Mouse (Mus musculus) left cerebral cortex, adult 9 months (tissue): ENCODE data around the gene Ramp1.

Source experiments
- DNase-seq, 2 experiments: peaks; one replicate each; pipeline ENCODE4 v3.0.0; 2022; ENCODE audit warnings: low spot score in 2 of 2

The Ramp1 gene

DNA sequence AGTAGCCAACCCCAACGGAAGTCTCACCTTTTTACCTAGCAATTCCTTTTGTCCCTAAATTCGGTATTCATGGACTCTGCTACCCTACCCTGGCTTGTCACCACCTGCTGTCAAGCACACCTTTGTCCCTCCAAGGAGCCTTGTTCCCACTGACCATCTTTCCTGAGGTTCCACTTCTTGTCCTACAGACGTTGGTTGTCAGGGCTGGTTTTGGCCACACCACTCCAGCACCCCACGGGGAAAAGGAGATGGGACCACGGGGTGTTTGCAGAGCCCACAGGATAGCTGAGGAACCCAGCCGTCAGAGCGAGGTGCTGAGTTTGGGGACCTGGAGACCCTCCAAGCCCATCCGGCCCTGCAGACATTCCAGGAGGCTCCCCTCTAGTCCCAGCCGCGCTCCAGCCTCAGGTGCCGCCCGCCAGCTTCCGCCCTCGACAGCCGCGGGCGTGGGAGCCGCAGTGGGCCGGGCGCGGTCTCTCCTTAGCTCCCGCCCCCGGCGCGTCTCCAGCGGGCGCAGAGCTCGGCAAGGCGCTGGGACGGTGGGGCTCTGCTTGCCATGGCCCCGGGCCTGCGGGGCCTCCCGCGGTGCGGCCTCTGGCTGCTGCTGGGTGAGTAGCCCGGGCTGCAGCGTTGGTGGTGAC lies at the start of gene Ramp1:
Gene Ramp1 (plus strand): TSS at position 290 of the 641 bp plus-strand sequence.
- DNase-seq, result no peak

DNA sequence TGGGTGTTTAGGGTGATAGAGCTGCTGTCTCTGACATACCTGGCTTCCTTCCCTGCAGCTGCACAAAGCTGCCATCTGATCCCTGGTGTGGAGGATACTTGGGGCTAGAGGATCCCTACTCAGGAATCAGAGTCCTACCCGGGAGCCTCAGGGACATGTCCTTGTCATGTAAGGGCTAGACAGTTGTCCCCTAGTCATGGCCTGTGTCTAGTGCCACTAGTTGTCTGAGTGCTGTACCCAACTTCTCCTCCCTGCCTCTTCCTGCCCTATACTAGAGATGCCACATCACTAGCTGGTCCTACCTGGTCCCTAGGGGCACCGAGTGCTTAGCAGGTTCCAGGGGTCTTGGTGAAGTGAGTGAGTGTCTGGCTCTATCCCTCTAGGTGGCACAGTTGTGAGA lies 42.6 kb upstream of the Ramp1 start:
- no peak for DNase-seq

DNA sequence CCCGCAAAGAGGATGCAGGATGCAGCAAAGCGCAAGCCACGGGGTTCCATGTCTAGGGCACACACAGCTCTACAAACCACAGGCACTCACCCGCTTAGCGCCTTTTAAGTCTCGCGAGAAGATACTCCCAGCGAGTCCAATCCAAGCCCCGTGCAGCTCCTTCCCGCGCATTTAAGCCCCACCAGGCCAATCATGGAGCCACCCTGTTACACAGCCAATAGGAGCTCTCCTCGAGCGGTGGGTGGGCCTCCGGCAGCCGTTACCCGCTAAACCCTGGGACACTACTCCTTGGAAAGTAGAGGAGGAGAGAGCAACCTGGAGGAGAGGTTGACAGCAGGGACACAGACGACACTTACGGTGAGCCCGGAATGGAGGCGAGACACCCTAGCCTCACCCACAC lies 34.8 kb upstream of the Ramp1 start, which contains the start of gene Rbm44:
Gene Rbm44 (plus strand): TSS at position 277 of the 400 bp plus-strand sequence.
- DNase-seq, result no peak

DNA sequence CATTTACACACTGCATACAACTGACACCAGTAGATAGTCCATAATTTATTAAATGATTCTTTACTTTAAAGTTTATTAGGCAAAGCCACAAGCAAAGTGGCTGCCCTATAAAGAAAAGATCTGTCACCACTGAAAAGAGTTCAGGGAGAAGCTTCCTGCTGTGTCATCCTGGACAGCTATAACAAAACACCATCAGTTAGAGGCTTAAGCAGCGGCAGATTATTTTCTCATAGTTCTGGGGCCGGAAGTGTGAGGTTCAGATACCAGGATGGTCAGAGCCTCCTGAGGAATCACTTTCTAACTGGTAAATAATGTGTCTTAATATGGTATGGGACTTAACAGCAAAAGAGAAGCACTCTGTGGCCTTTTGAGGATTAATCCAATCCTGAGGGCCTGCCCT lies 28.1 kb upstream of the Ramp1 start:
- DNase-seq, result no peak

DNA sequence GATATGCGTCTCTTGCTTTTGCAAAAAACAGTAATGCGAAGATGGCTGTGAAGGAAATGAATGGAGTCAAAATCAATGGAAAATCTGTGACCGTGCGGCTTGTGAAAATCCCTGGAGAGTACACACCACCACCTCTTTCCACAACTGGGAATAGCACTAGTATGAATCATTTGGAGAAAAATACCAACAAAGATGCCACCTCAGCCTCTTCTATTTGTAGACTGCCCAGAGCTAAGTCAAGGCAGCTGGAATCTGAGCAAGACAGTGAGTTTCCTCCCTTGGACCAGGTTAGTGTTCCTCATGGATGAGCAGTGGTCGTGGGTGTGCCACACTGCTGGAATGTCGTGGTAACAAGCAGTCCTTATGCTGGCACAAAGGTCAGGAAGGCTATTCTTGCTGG lies 12.8 kb upstream of the Ramp1 start:
- DNase-seq, result no peak

DNA sequence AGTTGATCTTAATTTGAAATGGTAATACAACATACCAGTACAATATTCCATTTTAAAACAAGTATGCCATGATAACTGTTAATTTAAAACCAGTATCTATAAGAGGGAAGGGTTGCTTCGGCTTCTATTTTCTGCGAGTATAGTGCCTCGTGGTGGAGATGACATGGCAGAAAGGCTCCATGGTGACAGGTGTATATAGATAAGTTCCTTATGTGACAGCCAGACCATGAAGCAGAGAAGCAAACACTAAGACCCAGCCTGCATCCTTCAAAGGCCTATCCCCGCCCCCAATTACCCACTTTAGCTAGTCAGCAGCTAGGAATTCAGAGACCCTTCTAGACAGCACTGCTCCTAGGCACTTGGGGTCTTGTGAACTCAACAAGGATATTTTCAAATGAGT lies 10.5 kb upstream of the Ramp1 start:
- no peak for DNase-seq

DNA sequence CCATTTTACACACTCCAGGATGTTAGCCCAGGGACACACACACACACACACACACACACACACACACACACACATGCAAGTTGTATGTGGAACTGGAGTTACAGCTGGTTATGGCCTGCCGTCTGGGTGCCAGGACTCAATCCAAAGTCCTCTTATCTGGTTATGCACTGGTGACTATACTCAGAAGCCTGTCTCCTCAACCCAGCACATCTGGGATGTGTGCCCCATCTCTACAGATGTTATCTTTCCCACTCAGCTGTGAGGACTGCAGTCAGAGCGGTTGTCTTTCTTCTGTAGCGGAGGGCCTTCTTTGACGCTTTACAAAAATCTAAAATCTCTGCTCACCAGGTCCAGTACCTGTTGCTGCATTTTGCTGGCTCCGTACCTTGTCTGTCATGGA lies 4.8 kb upstream of the Ramp1 start:
- DNase-seq, result no peak

DNA sequence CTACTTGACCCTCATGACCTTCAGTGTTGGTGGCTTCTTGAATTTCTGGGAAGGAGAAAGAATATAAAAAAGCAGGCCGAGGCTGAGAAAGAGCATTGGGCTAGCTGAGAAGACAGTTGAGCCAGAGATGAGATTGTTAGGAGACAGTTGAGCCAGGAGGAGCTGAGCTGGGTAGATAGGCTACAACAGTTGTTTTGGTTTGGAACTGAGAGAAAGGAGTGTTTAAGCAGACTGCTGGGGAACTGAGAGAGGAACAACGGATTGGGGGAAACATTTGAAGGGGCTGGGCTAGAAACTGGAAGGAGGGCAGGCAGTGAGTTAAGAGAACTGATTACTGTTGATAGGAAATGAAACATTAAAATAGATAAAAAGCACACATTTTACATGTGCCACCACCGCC lies 3.6 kb upstream of the Ramp1 start:
- no peak for DNase-seq

DNA sequence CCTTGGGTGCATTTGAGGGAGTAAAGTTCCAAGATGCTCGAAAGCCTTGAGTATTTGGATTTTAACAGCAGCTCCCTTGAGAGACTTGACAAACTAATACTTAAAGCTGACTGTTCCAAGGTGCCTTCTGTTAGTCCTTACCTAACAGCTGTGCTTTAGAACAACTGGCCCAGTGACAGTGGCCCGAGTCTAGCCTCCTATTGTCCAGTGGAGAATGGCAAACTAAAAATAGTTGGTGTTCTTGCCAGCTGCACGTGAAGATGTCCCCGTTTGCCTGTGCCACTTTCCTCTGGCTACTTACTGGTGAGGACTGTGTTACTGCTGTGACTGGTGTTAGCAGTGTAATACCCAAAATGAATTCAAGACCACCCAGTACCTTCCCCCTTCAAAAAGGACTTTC lies 2.8 kb upstream of the Ramp1 start:
- no peak for DNase-seq

DNA sequence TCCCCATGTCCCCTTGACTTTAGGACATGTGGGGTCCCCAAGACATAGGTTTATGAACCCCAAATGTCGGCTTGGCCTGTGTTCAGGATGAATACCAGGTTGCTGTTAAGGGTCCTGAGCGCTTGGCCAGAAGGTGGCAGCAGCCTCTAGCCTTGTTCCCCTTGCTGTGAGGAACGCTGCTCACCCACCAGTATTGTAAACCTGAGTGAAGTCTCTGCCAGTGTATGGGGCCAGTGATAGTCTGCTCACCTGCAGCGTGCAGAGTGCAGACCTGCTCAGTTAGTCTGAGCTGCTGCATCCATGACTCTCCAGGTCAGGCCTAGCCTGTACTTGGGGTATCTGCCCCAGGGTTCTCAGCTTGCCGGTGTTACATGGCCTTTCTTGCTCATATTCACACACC lies 536 bp upstream of the Ramp1 start:
- peak in 1 of 2 experiments; percentile 88 for DNase-seq

DNA sequence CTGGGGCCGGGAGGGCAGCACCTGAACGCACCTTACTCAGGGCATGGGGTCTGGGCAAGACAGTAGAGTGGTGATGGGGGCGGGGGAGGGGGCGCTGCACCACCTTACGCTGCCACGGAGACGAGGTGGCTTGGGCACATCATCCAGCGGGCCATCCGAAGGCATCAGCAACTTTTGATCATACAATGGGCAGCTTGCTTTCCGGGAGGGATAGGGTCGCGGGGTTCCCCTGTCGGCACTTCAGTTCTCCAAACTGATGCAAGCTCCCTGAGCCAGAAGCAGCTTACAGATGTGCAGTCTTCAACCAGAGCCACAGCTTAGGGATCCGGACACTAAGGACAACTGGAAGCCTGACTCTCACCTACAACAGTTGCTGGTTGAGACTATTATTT lies 548 bp downstream of the Ramp1 start:
- DNase-seq, result no peak

DNA sequence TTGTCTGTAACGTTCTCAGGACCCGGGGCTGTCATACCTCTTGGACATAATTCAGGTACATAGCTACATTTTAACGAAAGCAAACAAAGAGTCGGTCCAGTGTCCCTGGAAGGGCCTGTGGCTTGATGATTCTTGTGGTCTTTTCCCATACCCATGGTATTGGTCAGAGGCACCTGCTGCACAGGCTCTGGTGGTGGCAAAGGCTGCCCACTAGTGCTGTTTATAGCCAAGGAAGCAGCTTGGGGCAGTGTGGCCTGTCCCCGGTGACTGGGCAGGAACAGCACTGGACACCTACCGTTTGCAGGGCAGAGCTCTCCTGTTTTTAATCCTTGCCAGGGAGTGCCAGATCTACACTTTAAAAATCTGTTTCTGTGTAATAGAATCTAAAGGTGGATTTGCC lies 1.1 kb downstream of the Ramp1 start:
- no peak for DNase-seq

DNA sequence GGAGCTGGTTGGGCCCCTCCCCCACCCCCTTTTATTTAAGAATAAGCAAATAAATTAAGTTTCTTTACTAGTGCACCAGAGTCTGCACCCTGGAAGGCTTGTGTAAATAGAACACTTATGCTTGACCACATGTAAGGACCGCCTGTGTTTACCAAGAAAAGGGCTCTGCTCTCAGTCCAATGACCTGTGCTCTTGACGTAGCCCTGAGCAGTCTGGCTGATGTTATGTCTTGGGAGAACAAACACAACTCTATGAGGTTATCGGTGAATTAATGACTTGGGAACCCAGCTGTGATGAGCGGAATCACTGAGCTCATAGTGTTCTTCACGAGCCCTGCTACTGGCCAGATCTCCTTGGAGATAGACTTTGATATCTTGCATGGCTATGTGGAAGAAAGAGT lies 1.6 kb downstream of the Ramp1 start:
- no peak for DNase-seq

DNA sequence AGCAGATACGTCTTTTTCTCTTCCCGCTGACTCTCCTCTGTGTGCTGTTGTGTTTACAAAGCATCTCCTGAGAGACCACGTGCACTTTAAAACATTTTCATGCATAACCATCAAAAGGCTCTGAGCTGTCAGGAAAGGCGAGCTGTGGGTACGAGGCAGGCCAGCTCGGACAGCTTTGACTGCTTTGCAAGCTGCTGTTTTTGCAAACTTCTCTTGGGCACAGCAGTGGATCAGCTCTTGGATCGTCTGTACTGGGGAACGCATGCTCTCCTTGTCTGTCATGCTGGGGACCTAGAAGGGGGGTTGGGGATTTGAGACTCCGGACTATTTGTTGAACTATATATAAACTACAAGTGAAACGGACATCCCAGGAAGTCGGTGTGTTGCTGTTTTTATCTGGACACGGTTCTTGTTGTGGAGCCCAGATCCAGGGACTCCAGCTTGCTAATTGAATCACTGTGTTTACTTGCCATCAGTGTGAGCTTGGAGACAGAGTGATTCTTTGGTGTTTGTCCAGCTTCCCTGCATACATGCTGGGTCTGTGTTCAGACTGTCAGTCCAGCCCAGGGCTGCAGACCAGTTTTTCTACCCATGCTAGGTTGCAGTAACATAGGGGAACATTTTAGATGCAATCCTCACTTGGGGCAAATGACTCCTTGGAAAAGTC lies 2.3 kb downstream of the Ramp1 start:
- no peak for DNase-seq

DNA sequence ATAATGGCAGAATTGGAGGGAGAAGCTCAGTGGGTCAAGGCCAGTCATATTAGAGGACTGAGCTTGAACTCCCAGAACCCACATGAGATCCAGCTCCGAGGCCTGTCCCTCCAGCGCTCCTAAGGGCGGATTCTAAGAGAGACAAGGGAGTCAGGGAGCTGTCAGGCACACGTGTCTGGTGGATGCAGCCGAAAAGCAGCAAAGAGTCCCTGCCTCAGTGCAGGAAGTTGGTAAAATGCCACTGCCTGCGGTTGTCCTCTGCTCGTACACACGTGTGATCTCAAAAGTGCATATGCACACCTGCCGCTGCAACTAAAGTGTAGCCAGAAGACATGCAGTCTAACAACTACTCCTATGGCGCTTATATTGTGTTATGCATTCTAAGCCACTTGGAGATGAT lies 3.7 kb downstream of the Ramp1 start:
- no peak for DNase-seq

DNA sequence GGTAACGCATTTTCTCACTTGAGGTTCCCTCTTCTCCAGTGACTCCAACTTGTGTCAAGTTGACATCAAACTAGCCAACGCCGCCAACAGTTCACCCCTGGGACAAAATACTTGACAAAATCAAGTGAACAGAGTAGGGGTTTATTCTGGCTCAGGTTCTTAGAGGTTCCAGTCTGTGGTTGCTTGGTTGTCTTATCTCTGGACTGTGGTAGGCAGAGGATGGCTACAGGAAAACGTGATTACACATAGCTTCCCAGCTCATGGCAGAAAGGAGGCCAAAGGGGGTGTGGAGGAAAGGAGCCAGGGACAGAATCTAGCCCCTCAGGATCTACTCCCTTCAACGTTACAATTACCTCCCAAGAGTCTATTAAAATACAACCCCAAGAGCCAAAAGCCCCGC lies 7.1 kb downstream of the Ramp1 start:
- DNase-seq, result no peak

DNA sequence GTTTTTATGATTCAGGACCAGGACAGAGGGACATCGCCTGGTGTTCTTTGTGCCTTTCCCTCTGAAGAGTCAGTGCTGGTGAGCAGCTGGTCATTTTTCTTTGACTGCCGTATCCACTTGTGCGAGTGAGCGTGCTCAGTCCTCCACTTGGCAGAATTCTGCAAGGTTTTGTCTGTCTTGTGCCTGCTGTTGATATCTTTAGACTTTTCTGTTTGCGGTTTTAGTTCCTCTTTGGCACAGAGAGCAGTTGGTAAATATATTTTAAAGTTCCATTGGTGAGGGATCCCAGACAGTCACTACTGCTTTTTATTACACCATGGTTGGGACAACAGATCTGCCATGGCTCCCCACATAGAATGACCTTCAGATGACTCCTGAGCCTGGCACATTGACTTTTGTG lies 7.7 kb downstream of the Ramp1 start:
- DNase-seq, result no peak

DNA sequence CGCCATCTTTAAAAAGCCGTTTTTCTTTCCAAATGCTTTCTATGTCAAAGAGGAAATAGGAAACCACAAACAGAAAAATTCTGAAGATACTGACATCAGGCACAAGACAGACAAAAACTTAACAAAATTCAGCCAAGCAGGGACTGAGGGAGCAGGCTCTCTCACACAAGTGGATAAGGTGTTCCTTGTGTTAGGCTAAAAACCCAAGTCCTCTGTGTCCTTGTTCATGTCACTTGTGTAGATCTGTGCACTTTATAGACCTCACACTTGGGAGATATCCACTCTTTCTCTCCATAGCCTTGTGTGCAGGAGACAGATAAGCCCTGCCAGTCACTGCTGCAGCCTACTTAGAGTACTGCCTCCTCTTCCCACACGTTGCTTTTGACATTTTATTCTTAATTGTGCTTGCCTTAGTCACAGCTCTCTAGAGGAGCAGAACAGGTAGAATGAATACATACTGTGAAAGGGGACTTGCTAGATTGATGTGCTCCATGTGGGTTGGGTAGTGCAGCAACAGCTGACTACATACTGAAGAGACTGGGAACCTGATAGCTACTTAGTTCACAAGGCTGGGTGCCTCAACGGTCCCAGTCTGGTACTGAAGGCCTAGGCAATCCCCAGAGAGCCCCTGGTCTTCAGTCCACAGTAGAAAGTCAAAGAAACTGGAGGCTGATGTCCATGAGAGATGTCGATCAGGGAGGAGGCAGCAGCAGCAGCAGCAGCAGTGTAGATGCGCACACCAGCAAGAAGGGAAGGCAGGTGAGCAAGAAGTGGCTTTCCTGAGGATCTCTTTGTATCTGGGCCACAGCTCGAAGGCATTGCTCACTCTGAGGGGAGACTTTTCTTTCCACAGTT lies 8.4 kb downstream of the Ramp1 start:
- DNase-seq, result no peak

DNA sequence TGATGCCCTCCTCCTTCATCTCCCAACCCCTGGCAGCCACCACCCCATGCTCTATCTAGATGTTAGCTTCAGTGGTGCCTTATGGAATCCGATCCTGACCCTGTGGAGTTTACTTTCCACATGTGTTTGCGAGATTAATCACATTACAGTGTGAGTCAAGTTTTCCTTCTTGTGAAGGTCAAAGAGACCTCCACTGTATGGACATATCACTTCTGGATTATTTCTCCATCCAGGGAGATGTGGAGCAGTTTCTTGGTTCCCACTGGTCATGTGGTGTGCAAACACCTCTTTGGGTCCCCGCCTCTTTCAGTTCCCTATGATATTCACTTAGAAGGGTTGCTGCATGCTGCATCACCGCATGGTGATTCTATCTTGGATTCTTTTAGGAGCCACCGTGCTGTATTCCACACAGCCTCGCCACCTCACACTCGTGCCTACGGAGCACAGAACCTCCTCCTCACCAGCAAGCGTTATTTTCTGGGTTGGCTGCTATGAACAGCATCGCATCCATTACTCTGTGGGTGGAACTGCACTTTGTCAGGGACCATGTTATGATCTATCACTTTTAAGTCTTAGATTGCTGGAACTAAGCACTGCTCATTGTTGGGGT lies 9.3 kb downstream of the Ramp1 start:
- no peak for DNase-seq

DNA sequence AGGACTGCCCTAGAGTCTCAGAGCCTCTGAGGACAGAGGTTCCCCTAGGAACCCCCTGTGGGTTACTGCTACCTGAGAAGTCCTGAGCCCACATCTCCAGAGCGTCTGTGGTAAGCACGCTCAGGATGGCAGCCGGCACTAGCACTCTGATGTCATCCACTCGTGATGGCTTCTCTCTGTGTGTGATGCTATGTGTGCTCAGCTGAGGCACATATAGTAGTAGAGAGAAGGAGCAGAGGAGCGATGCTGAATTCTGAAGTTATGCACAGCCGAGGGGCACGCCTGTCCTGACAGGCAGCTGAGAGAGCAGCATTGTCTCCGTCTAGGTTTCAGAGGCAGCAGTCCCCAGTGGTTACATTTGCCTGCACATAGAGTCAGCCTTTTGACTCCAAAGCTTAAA lies 12.6 kb downstream of the Ramp1 start:
- no peak for DNase-seq

DNA sequence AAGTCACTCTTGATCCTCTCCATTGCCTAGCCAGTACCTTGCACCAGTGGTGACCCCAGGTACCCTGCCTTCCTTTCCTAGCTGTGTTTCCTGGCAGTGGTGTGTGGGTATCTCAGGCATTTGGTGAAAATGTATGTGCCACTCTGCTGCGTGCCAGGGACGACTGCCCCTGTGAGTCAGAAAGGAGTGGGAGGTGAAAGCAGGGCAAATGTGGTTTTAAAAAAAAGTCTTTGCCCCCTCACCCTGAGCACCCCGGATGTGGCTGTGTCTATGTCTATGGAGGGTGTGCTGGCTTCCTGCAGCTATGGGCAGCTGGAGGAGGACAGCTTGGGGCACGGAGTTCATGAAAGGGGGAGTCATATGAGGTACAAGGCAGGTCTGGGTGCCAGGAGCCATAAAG lies 13.6 kb downstream of the Ramp1 start:
- DNase-seq, result peak in 1 of 2 experiments; percentile 33

DNA sequence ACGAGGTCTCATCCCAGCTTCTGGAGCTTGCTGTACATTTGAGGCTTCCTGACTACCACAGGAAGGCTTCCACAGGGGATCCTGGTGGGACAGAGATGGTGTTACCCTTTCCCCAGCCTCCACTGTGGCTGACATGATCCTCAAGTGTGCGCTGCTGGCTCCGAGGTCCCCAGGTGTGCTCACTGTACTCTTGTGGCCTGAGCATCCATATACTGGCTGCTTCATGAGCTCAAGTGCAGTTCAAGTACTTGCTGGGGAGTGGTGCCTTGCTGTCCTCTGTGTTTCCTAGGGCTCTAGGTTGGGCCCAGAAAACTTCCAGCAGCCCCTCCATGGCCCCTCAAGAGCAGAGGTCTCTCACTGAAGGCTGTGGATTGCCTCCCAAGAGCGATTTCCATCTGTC lies 14.1 kb downstream of the Ramp1 start:
- no peak for DNase-seq

DNA sequence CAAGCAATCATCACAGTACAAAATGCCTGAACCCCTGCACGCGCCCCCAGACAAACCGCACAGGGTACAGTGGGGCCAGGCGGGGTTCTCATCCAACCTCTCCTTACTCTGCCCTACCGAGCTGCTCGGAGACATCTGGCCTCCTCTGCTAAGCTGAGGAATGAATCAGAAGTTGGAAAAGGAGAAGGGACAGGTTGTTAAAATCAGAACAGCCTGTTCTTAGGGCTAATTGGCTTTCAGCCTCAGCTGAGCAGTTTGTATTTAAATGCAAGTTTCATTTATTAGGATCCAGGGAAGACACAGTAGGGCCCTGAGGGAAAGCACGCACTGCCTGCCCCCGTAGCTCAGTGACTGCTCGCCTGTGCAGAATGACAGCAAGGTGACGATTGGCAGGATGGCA lies 20.2 kb downstream of the Ramp1 start:
- DNase-seq, result no peak
